Mouse (Mus musculus) lung, adult 2 months (tissue): ENCODE measurements at regions not wholly inside any gene's neighbourhood (a gene's known extent, or its start where the extent isn't known, plus 50 kb on each side); places are given as distances from the start of the nearest gene placed in this dataset.

ENCODE experiments used
- CTCF ChIP-seq: fragments of 200-500 bp; IDR thresholded peaks from 2 replicates; pipeline ENCODE4 v1.5.1; 2011; ENCODE audit warnings: mild to moderate bottlenecking, low read length, control low read depth; ENCODE audit not compliant: insufficient read depth
- POLR2A ChIP-seq: fragments of 200-500 bp; IDR thresholded peaks from 2 replicates; pipeline ENCODE4 v1.6.1; 2011; ENCODE audit warnings: low read depth, mild to moderate bottlenecking, control low read depth, low read length, borderline replicate concordance; ENCODE audit errors: extremely low read depth

GRCm38 (mm10) chr11:20958233-20958632, 127.4 kb upstream of the Lgalsl start:
- TF ChIP-seq POLR2A (no peak), CTCF (no peak)
